Mouse (Mus musculus): ENCODE data around the gene Vmn1r24. TPM values are rescaled to one million over a fixed set of nuclear protein-coding genes. Genes with fewer than 3 reads are reported as not detected.
"Not testable (repeated sequence)": the region's sequence is repeated elsewhere in the genome, so short reads cannot be mapped to it uniquely, and the experiment has no call there.

Gene Vmn1r24
- not detected in 2 replicates for polyA plus RNA-seq (2014; fragmentation: Nextera tagmentation; extraction: Ambion mirVana)

- not testable (repeated sequence) for H3K4me2 ChIP-seq (replicated peaks; ENCODE audit: low read depth, low read length); H3K4me1 ChIP-seq (replicated peaks; ENCODE audit: control insufficient read depth, insufficient read depth, low read length); DNase-seq (ENCODE audit: low spot score); H3K36me3 ChIP-seq (ENCODE audit: control insufficient read depth, insufficient read depth, low read length); H3K27ac ChIP-seq (ENCODE audit: low read depth, low read length); H3K4me3 ChIP-seq (ENCODE audit: low read depth, low read length); ATAC-seq (ENCODE audit: low FRiP score); H3K9ac ChIP-seq (ENCODE audit: low read depth, low read length); H3K27me3 ChIP-seq (ENCODE audit: control insufficient read depth, insufficient read depth, low read length); H3K9me3 ChIP-seq (ENCODE audit: control insufficient read depth, low read length)
- whole genome bisulfite sequencing = 97% methylated on average over 1 of the region's 1 CpGs
These were observed at the start of gene Vmn1r24 for GRCm38 (mm10) chr6:57961403-57961802. Vmn1r24 (minus strand) TSS chr6:57961503.

- WGBS = 74% methylated on average over 3 of the region's 3 CpGs
- Histone ChIP-seq H3K27ac (ENCODE audit: low read depth, low read length) (no peak within 1 kb of the TSS), H3K4me3 (ENCODE audit: low read depth, low read length) (no peak within 1 kb of the TSS)
These were observed 19.4 kb upstream of the Vmn1r24 start, which contains the start of gene Vmn1r25 for GRCm38 (mm10) chr6:57980710-57981109. Vmn1r25 (minus strand) TSS chr6:57980810.

GRCm38 (mm10) chr6:57926738-57927137 is 34.6 kb downstream of the Vmn1r24 start, which contains the start of gene Vmn1r23:
Vmn1r23 (minus strand) TSS chr6:57926838.
- Histone ChIP-seq H3K4me1 (replicated peaks; ENCODE audit: control insufficient read depth, insufficient read depth, low read length) (no peaks in the 10 kb centered on the region), H3K9me3 (ENCODE audit: control insufficient read depth, low read length) (no peaks in the 10 kb centered on the region), H3K4me3 (ENCODE audit: low read depth, low read length) (no peak within 1 kb of the TSS), H3K27ac (ENCODE audit: low read depth, low read length) (no peak within 1 kb of the TSS), H3K27me3 (ENCODE audit: control insufficient read depth, insufficient read depth, low read length) (no peaks in the 10 kb centered on the region), H3K36me3 (ENCODE audit: control insufficient read depth, insufficient read depth, low read length) (no peaks in the 10 kb centered on the region), H3K9ac (ENCODE audit: low read depth, low read length) (no peak within 1 kb of the TSS), H3K4me2 (replicated peaks; ENCODE audit: low read depth, low read length) (no peak within 1 kb of the TSS)
- no peak for ATAC-seq (ENCODE audit: low FRiP score)
- DNase-seq (ENCODE audit: low spot score) = no peak
- WGBS = 86% methylated on average over 1 of the region's 1 CpGs

More at GRCm38 (mm10) chr6:57980710-57981109, 19.4 kb upstream of the Vmn1r24 start, which contains the start of gene Vmn1r25:
- ATAC-seq (ENCODE audit: low FRiP score) = no peak
- no peak for DNase-seq (ENCODE audit: low spot score)
- Histone ChIP-seq H3K27me3 (ENCODE audit: control insufficient read depth, insufficient read depth, low read length) (no peaks in the 10 kb centered on the region), H3K9me3 (ENCODE audit: control insufficient read depth, low read length) (no peaks in the 10 kb centered on the region), H3K4me1 (replicated peaks; ENCODE audit: control insufficient read depth, insufficient read depth, low read length) (no peaks in the 10 kb centered on the region), H3K36me3 (ENCODE audit: control insufficient read depth, insufficient read depth, low read length) (no peaks in the 10 kb centered on the region), H3K4me2 (replicated peaks; ENCODE audit: low read depth, low read length) (no peak within 1 kb of the TSS), H3K9ac (ENCODE audit: low read depth, low read length) (no peak within 1 kb of the TSS)

- 88% methylated on average over 1 of the region's 1 CpGs for WGBS
- no peaks in the 10 kb centered on the region for H3K4me1 ChIP-seq (replicated peaks; ENCODE audit: control insufficient read depth, insufficient read depth, low read length)
- H3K27me3 ChIP-seq (ENCODE audit: control insufficient read depth, insufficient read depth, low read length) = no peaks in the 10 kb centered on the region
- no peak within 1 kb of the TSS for H3K9ac ChIP-seq (ENCODE audit: low read depth, low read length)
- ATAC-seq (ENCODE audit: low FRiP score) = no peak
- no peak within 1 kb of the TSS for H3K27ac ChIP-seq (ENCODE audit: low read depth, low read length)
- no peak within 1 kb of the TSS for H3K4me3 ChIP-seq (ENCODE audit: low read depth, low read length)
- no peaks in the 10 kb centered on the region for H3K36me3 ChIP-seq (ENCODE audit: control insufficient read depth, insufficient read depth, low read length)
- no peaks in the 10 kb centered on the region for H3K9me3 ChIP-seq (ENCODE audit: control insufficient read depth, low read length)
- no peak for DNase-seq (ENCODE audit: low spot score)
- H3K4me2 ChIP-seq (replicated peaks; ENCODE audit: low read depth, low read length) = no peak within 1 kb of the TSS
These were observed 53.4 kb downstream of the Vmn1r24 start, which contains the start of gene Vmn1r22 for GRCm38 (mm10) chr6:57907928-57908327. Vmn1r22 (minus strand) TSS chr6:57908028.

Other genes starting within 250 kb of the Vmn1r24 start
- 44.3 and 72.1 TPM in 2 replicates for gene Vopp1, start 136.3 kb downstream of the Vmn1r24 start, polyA plus RNA-seq (2014; fragmentation: Nextera tagmentation; extraction: Ambion mirVana)
- gene Vmn1r21, start 111.2 kb downstream of the Vmn1r24 start, polyA plus RNA-seq (2014; fragmentation: Nextera tagmentation; extraction: Ambion mirVana) = 0.09 TPM in 1 of 2 replicates, not detected in the other
- gene Vmn1r22, start 53.5 kb downstream of the Vmn1r24 start, polyA plus RNA-seq (2014; fragmentation: Nextera tagmentation; extraction: Ambion mirVana) = not detected in 2 replicates
- gene Vmn1r23, start 34.7 kb downstream of the Vmn1r24 start, polyA plus RNA-seq (2014; fragmentation: Nextera tagmentation; extraction: Ambion mirVana) = not detected in 2 replicates
- gene Vmn1r25, start 19.3 kb upstream of the Vmn1r24 start, polyA plus RNA-seq (2014; fragmentation: Nextera tagmentation; extraction: Ambion mirVana) = not detected in 2 replicates
- gene Vmn1r26, start 53.7 kb upstream of the Vmn1r24 start, polyA plus RNA-seq (2014; fragmentation: Nextera tagmentation; extraction: Ambion mirVana) = not detected in 2 replicates